Mouse (Mus musculus) cerebellum, adult (tissue): ENCODE measurements around the gene Yars.

ENCODE experiments used
- ATAC-seq: cut with Nextera tagmentation; 2 replicates; pipeline ENCODE4 v1.9.2; 2017; ENCODE audit warnings: mild to moderate bottlenecking, moderate library complexity, mixed read lengths; ENCODE audit not compliant: insufficient number of reproducible peaks, low FRiP score, low TSS enrichment

Yars gene

DNA sequence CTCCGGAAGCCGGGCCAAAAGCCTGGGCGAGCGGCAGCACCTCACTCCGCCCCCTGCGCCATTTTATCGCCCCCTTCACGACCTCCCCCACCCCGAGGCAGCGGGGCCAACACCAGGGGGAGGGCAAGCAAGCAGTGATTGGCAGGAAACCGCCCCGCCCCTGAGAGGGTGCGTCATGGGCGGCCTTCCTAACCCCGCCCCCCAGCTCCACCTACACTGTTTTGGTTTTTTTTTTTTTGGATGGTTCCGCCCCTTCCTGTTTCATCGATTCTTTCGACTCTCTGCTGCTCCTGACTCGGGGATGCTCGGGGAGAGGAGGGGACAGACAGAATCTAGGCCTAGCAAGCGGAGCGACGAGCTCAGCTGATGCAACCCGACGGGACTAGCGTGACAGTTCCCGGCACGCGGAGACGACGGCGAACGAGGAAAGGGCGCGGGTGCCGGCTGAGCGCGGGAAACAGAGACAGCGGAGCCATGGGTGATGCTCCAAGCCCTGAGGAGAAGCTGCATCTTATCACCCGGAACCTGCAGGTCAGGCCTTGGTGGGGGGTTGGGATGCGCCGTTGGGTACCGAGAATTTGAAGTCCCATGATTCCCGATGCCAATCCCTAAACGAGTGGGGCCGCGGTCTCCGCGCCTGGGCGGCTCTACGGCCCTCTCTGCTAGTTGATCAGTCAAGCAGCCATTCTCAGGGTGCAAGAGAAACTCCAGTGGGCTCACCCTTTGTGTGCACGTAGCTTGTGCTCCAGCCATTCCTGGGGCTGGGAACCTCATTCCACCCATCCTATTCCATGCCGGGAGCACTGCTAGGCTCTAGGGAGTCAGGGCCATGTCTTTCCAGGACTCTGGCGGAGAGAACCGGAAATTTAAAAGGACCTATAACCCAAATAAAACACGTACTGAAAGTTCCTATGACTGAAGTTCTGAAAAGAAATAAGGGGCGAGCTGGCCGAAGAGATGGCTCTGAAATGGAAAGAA lies at the start of gene Yars, which contains the start of gene S100pbp:
Gene Yars (plus strand): TSS at position 219 of the 978 bp plus-strand sequence.
Gene S100pbp (minus strand): TSS at position 186 of the 978 bp plus-strand sequence.
- ATAC-seq: peak; percentile 83

- no peak for ATAC-seq
Observed at GRCm38 (mm10) chr4:129140808-129141207, 48.8 kb upstream of the Yars start.

DNA sequence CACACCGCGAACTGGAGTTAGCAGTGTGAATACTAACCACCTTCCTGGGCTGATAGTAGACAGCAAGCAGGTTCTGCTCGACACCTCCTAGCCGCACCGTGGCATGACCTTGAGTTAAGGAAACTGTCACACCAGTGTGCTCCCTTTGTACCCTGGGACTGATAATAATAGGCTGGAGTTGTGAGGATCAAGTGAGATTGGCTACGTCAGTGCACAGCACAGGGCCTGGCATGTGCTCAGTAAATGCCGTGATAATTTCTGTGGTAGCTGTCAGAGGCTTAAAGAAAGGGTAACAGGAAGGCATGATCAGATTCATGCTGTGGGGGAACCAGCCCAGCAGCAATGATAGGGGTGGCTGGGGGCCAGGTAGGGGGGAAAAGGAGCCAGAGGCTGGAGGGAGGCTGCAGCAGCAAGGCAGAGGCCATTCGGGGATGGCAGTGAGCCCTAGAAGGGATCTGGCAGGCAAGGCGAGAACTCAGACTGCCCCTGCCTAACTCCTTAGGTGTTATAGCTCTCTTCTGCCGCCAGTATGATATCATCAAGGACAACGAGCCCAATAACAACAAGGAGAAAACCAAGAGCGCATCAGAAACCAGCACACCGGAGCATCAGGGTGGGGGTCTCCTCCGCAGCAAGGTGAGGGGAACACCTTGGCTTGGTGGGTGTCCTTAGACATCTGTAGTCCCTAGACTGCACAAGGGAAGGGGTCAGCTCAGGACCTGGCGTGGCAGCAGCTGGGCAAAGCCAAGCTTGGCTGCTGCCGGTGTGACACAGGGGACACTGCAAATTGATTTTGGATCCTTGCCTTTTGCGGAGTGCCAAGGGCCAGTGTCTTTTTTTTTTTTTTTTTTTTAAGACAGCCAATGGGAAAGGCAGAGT lies 47.8 kb upstream of the Yars start:
- no peak; the same call in 1 of the 2 replicates for ATAC-seq

DNA sequence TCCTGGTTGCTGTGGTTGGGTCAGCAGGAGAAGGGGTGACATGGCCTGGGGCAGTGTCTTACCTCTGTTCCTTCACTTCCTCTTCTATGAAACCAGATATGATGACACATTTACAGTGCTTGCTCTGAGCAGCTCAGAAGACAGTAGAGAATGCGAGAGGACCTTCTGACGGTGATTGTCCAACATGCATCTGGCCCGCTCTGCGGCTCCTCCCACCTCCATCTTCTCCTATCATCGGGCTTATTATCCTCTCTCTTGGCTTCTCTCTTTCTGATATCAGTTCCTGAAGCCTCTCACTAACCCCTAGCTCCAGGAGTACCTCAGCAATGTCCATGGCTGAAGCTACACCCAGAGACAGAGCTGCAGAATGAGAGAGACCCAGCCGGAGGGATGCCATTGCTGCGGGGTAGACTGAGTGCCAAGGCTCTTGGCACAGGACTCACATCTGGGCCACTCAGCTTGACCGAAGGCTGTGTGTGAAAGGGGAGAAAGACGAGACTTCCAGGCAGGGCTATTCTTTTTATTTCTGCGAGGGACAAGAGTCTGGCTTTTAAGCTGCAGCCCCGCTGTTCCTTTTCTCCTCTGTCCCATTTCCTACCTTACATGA lies 47.0 kb upstream of the Yars start:
- ATAC-seq: no peak

- ATAC-seq: no peak
Observed at GRCm38 (mm10) chr4:129143509-129143908, 46.1 kb upstream of the Yars start.

GRCm38 (mm10) chr4:129144401-129145367 lies 44.9 kb upstream of the Yars start:
- peak; percentile 63; the same call in 1 of the 2 replicates for ATAC-seq

DNA sequence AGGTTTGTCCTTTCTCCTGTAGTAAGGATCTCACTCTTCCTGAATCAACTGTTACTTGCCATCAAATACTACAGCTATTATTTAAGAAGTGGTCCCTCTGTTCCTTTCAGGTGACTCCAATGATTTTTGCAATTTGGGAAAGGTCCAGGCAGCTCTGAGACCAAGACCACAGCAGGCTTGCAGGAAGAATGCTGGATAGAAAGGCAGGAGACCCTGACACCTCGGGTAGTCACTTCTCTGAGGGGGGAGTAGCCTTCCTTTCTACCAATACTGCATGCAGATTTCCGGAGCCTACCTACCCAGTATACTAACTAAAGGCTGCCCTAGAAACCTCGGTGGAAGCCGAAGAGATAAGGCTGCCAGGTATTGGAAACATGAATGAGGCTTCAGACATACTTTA lies 44.1 kb upstream of the Yars start:
- no peak for ATAC-seq

GRCm38 (mm10) chr4:129145943-129146342 lies 43.6 kb upstream of the Yars start:
- ATAC-seq: no peak

- no peak for ATAC-seq
Observed at GRCm38 (mm10) chr4:129146392-129146791, 43.2 kb upstream of the Yars start.

DNA sequence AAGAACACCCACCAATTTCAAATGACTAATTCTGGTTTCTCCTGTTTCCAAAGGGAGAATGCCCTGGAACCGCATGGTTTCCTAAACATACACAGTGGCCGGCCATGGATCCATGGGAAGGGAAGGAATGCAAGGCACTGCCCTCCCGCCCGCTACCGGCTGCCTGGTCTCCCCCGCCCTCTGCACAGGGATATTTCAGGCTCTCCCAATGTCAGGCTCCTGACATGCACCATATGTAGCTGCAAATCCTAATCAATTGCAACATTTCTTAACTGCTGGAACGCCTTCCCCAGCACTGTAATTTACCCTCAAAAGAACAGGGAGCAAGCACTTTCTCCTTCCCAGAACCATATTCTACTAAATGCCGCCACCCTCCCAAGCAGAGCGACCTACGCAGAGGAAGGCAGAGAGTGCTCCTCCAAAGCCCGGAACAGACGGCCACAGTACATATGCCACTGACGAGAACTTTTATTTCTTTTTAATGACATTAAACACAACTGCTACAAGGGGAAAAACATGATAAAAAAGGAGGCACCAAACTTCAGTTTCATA lies 41.9 kb upstream of the Yars start:
- no peak for ATAC-seq

DNA sequence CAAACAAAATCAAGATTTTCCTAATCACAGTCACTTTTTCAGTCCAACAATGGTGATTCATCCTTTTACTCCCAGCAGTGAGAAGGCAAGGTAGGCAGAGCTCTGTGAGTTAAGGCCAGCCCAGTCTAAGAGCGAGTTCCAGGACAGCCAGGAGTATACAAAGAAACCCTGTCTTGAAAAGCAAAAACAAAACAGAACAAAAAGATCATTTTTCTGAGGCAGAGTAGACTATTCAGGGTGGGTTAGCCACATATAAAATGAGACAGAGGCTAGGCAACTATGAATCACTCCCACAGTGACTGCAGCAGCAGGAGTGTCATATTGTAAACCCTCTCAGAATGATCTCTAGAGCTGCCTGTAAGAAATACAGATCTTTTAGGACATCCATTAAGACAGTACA lies 40.2 kb upstream of the Yars start:
- no peak for ATAC-seq

DNA sequence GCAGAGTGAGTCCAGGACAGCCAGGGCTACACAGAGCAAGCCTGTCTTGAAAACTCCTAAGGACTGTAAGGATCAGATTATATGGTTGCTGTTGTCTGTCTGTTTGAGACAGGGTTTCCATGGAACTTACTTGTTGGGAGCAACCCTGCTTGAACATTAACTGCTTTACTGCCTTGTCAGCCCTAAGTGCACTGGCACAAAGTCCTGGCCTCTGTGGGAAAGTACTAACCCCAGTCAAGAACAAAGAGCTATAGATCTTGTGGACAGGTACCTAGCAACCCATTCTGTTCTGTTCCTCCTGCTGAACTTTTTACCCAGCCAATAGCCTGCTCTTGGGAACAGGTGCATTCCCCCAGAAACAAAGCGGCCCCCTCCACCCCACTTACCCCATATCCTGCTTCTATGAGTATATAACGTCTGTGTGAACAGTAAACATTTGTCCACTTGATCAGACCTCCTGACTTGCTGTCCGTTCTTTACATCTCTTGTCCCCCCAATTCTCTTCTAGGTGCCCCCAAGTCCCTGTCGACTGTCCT lies 38.2 kb upstream of the Yars start:
- no peak for ATAC-seq

GRCm38 (mm10) chr4:129157541-129157940 lies 32.0 kb upstream of the Yars start:
- ATAC-seq: no peak

- ATAC-seq: no peak
Observed at GRCm38 (mm10) chr4:129158549-129158948, 31.0 kb upstream of the Yars start.

GRCm38 (mm10) chr4:129161076-129161475 lies 28.5 kb upstream of the Yars start:
- ATAC-seq: no peak

- peak; percentile 56; the same call in 1 of the 2 replicates for ATAC-seq
Observed at GRCm38 (mm10) chr4:129161581-129162255, 27.8 kb upstream of the Yars start.

DNA sequence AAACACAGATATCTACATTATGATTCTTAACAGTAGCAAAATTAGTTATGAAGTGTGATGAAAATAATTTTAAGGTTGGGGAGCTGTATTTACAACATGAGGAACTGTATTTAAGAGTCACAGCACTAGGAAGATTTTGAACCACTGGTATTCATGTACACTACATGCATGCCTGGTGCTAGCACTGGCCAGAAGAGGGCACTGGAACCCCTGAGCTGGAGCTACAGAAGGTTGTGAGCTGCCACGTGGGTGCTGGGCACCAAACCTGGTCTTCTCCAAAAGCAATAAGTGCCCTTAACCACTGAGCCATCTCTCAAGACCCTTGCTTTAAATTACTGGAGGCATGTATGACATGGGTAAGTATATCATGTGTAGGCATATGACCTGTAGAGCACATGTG lies 17.0 kb upstream of the Yars start:
- no peak for ATAC-seq

DNA sequence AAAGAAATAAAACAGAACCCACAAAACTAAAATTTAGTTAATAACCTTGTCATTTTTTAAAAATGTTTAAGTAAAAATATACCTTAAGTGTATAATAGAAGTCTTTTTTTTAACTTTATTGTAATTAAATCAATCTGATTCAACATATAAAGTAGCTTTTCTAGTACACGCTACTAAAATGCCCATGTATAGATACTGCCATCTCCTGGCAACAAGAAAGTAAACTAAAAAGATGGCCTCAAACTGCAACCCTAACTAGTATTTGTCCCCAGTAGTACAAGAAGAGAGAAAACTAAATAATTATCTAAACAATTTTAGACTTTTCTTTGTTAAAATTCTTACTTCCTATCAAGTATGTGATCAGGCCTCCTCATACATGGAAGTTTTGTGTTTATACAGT lies 10.0 kb upstream of the Yars start:
- ATAC-seq: no peak
